Mouse (Mus musculus): ENCODE measurements at regions not wholly inside any gene's neighbourhood (a gene's known extent, or its start where the extent isn't known, plus 50 kb on each side); places are given as distances from the start of the nearest gene placed in this dataset.
A peak's percentile ranks its signal among the peaks of the same experiment; 100 is the strongest.
"Not testable (repeated sequence)": the region's sequence is repeated elsewhere in the genome, so short reads cannot be mapped to it uniquely, and the experiment has no call there.

DNA sequence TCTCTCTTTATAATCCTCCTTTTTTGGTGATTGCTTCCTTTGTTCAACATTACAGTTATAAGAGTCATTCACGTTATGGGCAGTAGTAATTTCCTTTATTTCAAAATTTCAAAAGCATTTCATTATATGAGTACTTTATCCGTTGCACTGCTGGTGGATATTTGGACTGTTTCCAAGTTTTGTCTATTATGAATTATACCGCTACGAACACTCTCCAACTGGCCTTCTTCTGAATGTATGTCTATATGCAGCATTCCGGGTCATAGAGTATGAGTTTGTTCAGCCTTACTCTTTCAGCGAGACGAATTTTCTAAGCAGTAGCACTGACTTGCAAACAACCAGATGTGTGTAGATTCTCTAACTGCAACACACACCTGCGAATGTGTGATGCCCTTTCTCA is 57.8 kb downstream of the Dusp6 start:
- DNase-seq, result no peak

DNA sequence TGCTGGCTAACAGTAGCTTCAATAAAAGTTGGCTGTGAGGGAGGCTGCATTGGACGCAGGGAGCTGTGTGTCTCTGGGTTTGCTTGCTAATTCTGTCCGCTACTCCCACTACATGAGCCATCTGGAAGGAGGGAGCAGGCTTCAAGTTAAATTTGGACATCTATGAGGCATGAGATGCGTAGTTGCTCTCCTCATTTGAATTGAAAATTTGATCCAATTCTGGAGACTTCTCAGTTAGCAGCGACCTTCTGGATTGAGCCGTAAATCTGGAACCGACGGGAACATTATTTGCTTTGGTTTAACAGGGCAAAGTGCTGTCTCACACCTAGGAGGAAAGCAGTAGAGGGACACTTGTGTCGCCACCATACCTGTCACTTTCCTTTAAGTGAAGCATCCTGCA is 60.3 kb downstream of the Dusp6 start:
- DNase-seq, result no peak

DNA sequence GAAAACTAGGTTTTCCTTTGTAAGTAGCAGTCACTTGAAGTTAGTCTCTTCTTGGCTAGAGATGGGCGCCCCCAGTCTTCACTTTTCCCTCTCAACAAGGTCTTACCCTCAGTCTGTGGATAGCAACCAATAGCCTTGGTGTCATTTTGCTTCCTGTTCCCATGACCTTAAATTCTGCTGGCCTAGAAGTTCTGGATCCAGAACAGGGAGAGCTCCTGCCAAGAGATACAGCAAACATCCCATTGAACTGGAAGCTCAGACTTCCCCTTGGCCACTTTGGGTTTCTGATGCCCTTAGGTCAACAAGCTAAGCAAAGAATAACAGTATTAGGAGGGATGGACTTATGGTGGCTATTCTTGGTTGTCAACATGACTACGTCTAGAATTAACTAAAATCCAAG is 64.5 kb downstream of the Dusp6 start:
- no peak for DNase-seq

DNA sequence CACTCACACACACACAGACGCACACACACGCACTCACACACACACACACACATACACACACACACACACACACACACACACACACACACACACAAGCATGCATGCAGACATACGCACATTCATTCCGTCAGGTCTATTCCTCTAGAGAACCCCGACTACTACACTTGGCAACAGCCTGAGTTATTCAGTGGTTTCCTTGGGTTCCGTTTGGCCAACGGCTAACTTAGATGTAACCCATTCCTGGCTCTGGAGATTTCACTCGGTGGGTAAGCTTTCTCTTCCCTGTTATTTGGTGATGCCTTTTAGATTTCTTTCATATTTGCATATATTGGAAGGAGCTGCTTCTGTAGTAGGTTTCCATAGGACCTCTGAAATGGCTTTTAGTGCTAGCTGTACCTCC is 65.5 kb downstream of the Dusp6 start:
- no peak for DNase-seq

GRCm38 (mm10) chr10:99329469-99329868 is 66.4 kb downstream of the Dusp6 start:
- no peak for DNase-seq

DNA sequence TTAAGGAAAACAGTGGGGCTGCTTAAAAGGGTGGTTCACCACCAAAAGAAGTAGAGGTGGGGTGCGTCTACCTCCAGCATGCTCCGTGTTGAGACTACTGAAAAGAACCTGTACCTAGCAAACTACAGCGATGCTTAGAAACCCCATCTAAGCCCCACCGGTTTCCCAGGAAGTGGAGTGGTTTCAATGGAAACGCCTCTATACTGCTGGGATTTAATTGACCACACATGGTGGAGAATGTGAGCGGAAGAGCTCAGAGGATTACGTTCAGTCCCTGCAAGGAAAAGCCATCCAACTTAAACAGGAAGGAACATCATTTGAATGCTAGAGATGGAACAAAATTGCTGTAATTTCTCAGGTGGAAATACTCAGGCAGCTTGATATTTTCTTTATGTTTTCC is 67.5 kb downstream of the Dusp6 start:
- DNase-seq, result no peak

DNA sequence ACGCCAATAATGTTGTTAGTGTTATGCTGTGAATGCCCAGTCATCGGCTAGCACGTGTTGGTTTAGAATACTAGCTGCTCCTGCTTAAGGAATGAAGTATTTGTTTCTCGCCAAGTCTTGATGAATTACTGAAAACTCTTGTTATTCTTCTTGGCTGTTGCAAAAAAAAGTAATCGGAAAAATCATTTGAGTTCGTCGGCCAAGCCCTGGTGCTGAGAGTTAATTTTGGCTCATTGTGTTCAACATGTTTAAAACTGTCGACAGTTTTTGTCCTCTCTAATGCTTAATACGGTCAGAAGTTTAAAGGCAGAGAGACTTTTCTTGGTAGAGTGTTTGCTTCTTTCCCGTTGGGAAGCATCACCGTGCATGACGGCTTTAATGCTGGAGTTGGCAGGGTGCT is 68.8 kb downstream of the Dusp6 start:
- DNase-seq, result no peak

GRCm38 (mm10) chr10:99333831-99334230 is 70.8 kb downstream of the Dusp6 start:
- DNase-seq, result no peak

- DNase-seq, result no peak
Observed at GRCm38 (mm10) chr10:99336091-99336490, 73.1 kb downstream of the Dusp6 start.

DNA sequence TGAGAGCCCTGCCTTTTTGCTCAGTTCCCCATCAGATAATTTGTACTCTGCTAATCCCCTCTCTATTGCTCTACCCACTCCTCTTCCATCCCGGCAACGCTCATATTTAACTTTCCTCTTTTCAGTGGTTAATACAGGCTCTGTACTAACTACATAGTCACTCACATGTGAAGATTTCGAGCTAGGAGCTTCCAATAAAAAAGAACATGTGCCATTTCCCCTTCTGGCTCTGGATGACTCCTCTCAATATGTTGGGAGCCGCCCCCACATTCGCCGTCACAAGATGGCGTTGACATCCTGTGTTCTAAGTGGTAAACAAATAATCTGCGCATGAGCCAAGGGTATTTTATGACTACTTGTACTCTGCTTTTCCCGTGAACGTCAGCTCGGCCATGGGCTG is 75.8 kb downstream of the Dusp6 start:
- DNase-seq, result not testable (repeated sequence)

DNA sequence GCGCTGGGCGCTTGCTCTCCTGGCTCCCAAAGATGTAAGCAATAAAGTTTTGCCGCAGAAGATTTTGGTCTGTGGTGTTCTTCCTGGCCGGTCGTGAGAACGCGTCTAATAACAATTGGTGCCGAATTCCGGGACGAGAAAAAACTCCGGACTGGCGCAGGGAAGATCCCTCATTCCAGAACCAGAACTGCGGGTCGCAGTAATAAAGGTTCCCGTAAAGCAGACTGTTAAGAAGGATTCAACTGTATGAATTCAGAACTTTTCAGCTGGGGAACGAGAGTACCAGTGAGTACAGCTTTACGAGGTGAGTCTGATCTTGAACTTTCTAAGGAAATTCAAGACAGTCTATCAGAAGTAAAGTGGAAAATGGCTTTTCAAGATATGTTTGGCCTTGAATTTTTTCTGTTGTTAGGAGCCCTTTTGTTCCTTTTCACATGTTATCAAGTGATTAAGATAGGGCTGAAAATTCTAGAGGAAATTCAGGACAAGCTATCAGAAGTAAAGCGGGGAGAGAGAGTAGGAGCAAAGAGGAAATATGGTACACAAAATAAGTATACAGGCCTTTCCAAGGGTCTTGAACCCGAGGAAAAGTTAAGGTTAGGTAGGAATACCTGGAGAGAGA is 76.4 kb downstream of the Dusp6 start:
- peak; percentile 32 to 74 for DNase-seq

DNA sequence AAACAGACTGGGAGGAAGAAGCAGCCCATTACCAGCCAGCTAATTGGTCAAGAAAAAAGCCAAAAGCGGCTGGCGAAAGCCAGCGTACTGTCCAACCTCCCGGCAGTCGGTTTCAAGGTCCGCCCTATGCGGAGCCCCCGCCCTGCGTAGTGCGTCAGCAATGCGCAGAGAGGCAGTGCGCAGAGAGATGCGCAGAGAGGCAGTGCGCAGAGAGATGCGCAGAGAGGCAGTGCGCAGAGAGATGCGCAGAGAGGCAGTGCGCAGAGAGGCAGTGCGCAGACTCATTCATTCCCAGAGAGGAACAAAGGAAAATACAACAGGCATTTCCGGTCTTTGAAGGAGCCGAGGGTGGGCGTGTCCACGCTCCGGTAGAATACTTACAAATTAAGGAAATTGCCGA is 77.0 kb downstream of the Dusp6 start:
- not testable (repeated sequence) for DNase-seq

DNA sequence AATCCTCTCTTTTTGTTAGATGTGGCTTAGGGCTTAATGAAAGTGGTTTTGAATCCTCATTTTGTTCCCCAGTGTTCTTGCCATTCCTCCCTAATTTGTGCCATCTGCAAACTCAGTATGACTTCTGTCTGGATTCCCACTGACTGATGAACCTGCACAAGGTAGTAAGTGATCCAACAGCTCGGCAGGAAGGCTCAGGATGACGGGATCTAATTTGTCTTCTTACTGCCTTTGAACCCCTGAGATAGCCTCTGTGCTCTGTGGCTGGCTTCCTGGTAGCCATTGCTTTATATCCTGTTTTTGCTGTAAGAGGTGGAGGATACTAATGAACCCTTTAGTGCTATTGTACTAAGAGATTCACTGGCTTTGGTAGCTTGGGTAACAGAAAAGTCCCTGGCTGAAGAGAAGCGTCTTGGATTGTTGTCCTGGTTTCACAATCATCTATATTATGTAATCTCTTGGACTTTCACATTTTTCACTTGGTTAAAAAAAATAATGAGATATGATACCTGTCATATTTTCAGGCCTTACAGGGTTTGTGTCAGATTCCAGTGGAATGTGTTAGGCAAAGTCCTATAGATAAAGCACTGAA is 86.2 kb downstream of the Dusp6 start:
- no peak for DNase-seq

GRCm38 (mm10) chr10:99353541-99354292 is 90.7 kb downstream of the Dusp6 start:
- DNase-seq, result peak; percentile 35 to 51

DNA sequence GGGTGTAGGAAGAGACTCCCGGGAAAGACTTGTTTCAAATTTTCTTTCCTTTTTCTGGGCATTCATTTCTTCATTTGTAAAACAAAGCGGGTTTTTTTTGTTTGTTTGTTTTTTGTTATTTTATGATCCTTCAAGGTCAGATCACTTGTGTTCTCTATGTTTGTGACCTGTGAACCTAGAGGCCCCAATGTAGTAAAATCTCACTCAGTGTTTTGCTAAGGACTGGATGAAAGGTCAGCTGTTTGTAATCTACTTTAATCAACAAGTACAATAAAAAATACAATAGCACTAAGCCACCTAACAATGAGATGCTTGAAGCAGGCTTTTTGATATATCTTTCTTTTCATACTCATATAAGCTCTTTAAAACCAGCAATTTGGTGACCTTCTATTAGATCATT is 91.3 kb downstream of the Dusp6 start:
- no peak for DNase-seq

GRCm38 (mm10) chr10:99355303-99355702 is 92.3 kb downstream of the Dusp6 start:
- no peak for DNase-seq

DNA sequence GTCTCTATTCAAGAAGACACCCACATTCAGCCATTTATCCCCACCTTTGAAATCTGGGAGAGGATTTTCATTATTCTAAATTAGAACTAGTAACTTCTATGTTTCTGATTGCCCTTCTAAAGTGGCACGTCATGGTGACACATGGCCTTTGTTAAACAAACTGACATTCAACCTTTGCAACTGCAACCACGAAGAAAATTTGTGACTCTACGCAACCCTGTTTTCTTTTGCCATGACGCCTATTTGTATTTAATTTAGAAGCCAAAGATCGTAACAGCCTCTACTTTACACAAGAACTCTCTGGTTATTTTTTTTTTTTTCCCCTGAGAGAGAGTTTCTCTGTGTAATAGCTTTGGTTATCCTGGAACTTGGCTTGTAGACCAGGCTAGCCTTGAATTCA is 93.2 kb downstream of the Dusp6 start:
- no peak for DNase-seq

DNA sequence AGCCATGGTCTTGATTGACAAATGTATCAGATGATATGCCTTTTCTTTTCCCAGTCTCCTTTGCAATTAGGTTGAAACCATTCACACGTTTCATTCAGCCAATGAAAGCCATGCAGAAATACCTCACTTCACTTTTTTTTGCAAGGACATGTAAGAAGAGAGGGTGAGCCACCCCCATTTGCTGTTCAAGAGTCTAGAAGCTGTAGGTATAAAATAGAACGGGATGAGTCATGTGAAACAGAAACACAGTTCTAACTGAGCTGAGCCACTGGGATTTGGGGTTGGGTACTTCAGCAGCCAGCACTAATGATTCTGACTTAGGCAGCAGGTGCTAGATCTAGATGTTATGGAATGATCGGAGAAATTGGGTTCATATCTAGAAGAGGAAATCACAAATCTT is 93.9 kb downstream of the Dusp6 start:
- DNase-seq, result no peak

GRCm38 (mm10) chr10:99357347-99357746 is 94.3 kb downstream of the Dusp6 start:
- DNase-seq, result no peak

DNA sequence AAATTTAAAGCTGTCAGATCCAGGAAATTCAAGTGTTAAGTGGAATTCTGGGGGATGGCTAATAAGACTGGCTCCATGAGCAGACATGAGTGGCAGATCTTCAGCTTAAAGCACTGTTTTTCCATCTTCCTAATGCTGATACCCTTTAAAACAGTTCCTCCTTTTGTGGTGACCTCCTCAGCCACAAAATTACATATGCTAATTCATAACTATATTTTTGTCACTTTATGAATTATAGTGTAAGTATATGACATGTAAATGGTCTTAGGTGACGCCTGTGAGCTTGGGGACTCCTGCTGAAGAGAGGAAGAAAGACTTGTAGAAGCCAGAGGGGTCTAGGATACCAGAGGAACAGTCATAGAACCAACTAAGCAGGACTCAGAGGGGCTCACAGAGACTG is 95.2 kb downstream of the Dusp6 start:
- no peak for DNase-seq

DNA sequence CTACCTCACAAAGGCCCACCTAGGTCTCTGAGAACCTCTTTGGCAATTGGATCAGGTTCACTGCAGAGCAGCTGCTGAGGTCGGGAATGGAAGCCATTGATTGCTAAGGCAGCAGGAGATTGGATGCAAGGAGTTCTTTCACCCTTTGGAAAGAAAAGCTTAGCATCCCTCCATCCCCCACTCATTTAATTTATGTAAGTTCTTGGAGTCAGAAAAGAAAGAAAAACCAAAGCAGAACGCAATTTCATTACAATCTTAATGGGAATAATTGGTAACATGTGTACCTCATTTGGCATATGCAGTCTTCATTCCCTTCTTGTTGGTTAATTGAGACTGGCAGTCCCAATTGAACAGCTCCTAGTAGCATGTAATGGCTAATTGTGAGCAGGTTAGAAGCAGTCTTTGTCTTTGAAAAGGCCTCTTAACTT is 96.4 kb downstream of the Dusp6 start:
- DNase-seq, result no peak

DNA sequence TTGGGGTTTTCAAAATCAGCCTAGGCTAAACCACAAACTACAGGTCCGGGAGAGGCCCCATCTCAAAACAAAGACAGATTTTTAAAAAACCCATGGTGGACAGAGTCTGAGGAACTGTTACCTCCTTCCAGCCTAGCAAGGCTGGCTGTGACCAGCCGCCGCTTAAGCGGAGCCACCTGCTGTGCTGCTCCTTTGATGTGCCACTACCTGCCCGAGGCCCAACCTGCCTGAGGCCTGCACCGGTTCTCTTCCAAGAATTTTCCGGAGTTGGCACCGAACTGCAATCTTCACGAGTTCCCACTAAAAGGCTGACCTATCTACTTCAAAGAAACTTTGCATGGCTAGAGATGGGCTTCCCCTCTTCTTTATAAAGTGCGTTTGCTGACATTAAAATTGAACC is 97.6 kb downstream of the Dusp6 start:
- DNase-seq, result not testable (repeated sequence)

DNA sequence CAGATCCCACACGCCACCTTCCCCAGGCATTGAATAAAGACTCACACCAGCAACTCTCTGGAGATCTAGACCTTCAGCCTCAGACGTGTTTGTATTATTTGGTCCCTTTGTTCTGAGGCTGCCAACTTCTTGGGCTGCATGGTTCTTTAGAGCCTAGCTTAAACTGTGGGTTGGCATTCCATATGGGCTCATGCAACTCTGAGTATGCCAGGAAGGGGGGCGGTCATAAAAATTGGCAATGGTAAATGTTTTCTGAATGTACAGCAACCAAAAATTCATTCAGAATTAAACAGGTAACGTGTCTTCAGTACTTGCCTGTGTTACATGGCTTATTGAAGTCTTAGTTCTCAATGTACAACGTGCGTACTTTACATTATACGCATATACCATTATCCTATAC is 103.1 kb downstream of the Dusp6 start:
- DNase-seq, result no peak

DNA sequence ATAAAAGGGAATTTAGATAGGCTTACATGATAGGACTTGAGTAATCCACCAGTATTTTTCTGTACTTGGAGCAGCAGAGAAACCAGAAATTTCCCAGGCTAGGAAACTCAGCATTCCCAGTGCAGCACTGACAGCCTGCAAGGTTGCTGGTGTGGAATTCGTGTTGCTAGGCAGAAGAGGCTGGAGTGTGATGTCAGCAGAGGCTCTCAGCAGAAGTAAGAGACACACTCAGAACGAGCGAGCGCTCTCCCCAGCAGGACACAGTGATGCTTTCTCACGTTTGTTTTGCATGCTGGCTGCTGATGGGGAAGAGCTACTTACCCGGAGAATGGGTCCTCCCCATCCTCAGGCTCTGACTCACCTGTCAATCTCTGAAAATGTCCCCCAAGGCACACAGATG is 104.7 kb downstream of the Dusp6 start:
- DNase-seq, result no peak
